Mouse (Mus musculus) gastrocnemius, adult 18-20 months (tissue): Measurements from ENCODE around the gene Syne3. TPM values are rescaled to one million over a fixed set of nuclear protein-coding genes. Genes with fewer than 3 reads are reported as not detected.
A peak's percentile ranks its signal among the peaks of the same experiment; 100 is the strongest.

Experiments used
- DNase-seq: peaks from one replicate; pipeline ENCODE4 v3.0.0; 2021; ENCODE audit warnings: low spot score
- long read RNA-seq, 2 experiments: library from polyadenylated mRNA; stranded (forward); transcript quantifications; one replicate each; pipeline ENCODE4 v2.0.0; 2021
- total RNA-seq, 2 experiments: library from RNA; stranded (reverse); gene quantifications; 2 replicates each; pipeline ENCODE4 v1.2.3; 2021

Gene Syne3
- total RNA-seq, result 1 to 10 TPM; 3.6 to 4.3 TPM
- long read RNA-seq, experiment 1, result 0 reads
- long read RNA-seq, experiment 2, result 0 reads

GRCm38 (mm10) chr12:105009370-105010212 is at the start of gene Syne3:
Gene Syne3 (minus strand): TSS chr12:105009809.
- peak; percentile 73 for DNase-seq

- DNase-seq, result no peak
Observed at GRCm38 (mm10) chr12:105055308-105055707, 45.7 kb upstream of the Syne3 start.

GRCm38 (mm10) chr12:105054041-105054440 is 44.4 kb upstream of the Syne3 start:
- DNase-seq, result no peak

GRCm38 (mm10) chr12:105050898-105051297 is 41.3 kb upstream of the Syne3 start:
- peak; percentile 48 for DNase-seq

- DNase-seq, result no peak
Observed at GRCm38 (mm10) chr12:105049813-105050212, 40.2 kb upstream of the Syne3 start.

- no peak for DNase-seq
Observed at GRCm38 (mm10) chr12:105048301-105048863, 38.8 kb upstream of the Syne3 start.

- DNase-seq, result no peak
Observed at GRCm38 (mm10) chr12:105044775-105045174, 35.2 kb upstream of the Syne3 start.

- DNase-seq, result no peak
Observed at GRCm38 (mm10) chr12:105043081-105043480, 33.5 kb upstream of the Syne3 start.

- no peak for DNase-seq
Observed at GRCm38 (mm10) chr12:105040950-105041349, 31.3 kb upstream of the Syne3 start.

GRCm38 (mm10) chr12:105039578-105040289 is 30.1 kb upstream of the Syne3 start:
- DNase-seq, result no peak

- DNase-seq, result no peak
Observed at GRCm38 (mm10) chr12:105038918-105039317, 29.3 kb upstream of the Syne3 start.

GRCm38 (mm10) chr12:105038211-105038610 is 28.6 kb upstream of the Syne3 start:
- no peak for DNase-seq

GRCm38 (mm10) chr12:105034130-105034769 is 24.6 kb upstream of the Syne3 start:
- DNase-seq, result no peak

GRCm38 (mm10) chr12:105032832-105033775 is 23.5 kb upstream of the Syne3 start:
- no peak for DNase-seq

GRCm38 (mm10) chr12:105032147-105032831 is 22.7 kb upstream of the Syne3 start, which contains the start of gene Glrx5:
Gene Glrx5 (plus strand): TSS chr12:105032688.
- DNase-seq, result peak; percentile 100

GRCm38 (mm10) chr12:105031081-105032058 is 21.8 kb upstream of the Syne3 start:
- DNase-seq, result no peak

- DNase-seq, result no peak
Observed at GRCm38 (mm10) chr12:105029890-105030289, 20.3 kb upstream of the Syne3 start.

- peak; percentile 86 for DNase-seq
Observed at GRCm38 (mm10) chr12:105027323-105027991, 17.8 kb upstream of the Syne3 start.
